Mouse (Mus musculus): ENCODE data around the gene Cdh6. TPM values are rescaled to one million over a fixed set of nuclear protein-coding genes. Genes with fewer than 3 reads are reported as not detected.
A peak's percentile ranks its signal among the peaks of the same experiment; 100 is the strongest.

Gene Cdh6
- polyA plus RNA-seq, 2 experiments: 0.01 to 0.04 TPM

DNA sequence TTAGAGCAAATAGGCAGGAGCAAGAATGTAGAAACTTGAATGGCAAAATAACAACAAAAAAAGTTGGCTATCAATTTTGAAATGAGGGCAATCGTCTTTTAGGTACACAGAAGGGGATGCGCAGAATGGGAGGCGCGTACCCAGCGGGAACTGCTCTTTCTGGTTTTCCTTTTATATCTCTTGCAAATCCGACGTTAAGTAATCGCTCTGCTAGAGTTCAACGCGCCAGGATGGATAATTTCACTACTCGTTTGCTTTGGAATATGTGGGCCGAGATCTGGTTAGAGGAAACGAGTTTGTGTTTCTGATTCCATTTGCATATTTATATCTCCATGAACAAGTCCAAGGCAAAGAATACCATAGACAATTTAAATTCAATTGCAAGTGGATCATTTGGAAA, 81.4 kb downstream of the Cdh6 start:
- ATAC-seq (ENCODE audit: insufficient read depth): no peak
- Histone ChIP-seq H3K9ac (replicated peaks) (no peak overlapping the region), H3K9me3 (ENCODE audit: control insufficient read depth, low read length) (no peaks in the 10 kb centered on the region), H3K27ac (no peak overlapping the region), H3K4me1 (replicated peaks; ENCODE audit: control insufficient read depth in 2 of 2, insufficient read depth in 2 of 2, low read length in 1 of 2) (no peaks in the 10 kb centered on the region), H3K4me3 (ENCODE audit: insufficient read depth in 1 of 2, low read depth in 2 of 2, low read length in 2 of 2) (no peak overlapping the region), H3K36me3 (replicated peaks; ENCODE audit: control insufficient read depth, insufficient read depth, low read depth) (no peaks in the 10 kb centered on the region), H3K4me2 (ENCODE audit: low read depth) (no peak overlapping the region), H3K27me3 (ENCODE audit: control insufficient read depth, insufficient read depth, low read length) (no peaks in the 10 kb centered on the region)
- DNase-seq (ENCODE audit: low read depth in 3 of 3, low spot score in 3 of 3): no peak
- TF ChIP-seq EP300 (IDR thresholded peaks at IDR 0.05; ENCODE audit: low read depth): no peak
- TF ChIP-seq CTCF (IDR thresholded peaks at IDR 0.05; ENCODE audit: low read depth): no peak
- WGBS (ENCODE audit: insufficient replicate concordance): 76% methylated on average over 13 of the region's 13 CpGs

DNA sequence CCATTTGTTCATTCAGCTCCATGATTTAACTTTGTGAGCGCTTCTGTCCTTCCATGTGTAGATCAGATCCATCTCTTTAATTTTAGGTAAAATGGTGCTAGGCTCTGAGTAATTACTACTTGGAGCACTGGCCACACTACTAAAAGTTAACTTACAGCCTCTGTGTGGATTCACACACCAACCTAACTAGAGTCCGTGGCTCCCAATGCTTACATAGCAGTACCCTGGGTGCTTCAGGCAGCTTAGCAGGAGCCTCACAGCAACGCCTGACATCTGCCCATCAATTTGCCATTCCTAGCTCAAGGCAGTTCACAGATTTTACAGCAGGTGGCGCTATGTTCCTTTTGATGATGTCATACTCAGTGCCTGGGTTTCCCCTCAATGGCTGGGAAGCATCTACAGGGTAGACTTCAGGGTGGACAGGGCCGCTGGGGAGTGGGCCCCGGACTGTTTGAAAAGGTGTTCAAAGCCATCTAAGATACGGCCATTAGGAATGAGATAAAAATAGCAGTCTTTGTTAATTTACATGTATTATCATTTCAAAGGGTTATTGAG, 84.9 kb downstream of the Cdh6 start:
- Histone ChIP-seq H3K4me3 (ENCODE audit: insufficient read depth in 1 of 2, low read depth in 2 of 2, low read length in 2 of 2) (no peak overlapping the region), H3K9me3 (ENCODE audit: control insufficient read depth, low read length) (no peaks in the 10 kb centered on the region), H3K27ac (no peak overlapping the region), H3K4me1 (replicated peaks; ENCODE audit: control insufficient read depth in 2 of 2, insufficient read depth in 2 of 2, low read length in 1 of 2) (no peaks in the 10 kb centered on the region), H3K36me3 (replicated peaks; ENCODE audit: control insufficient read depth, insufficient read depth, low read depth) (no peaks in the 10 kb centered on the region), H3K27me3 (ENCODE audit: control insufficient read depth, insufficient read depth, low read length) (no peaks in the 10 kb centered on the region), H3K9ac (replicated peaks) (no peak overlapping the region), H3K4me2 (ENCODE audit: low read depth) (no peak overlapping the region)
- DNase-seq (ENCODE audit: low read depth in 3 of 3, low spot score in 3 of 3): peak in 1 of 3 experiments; percentile 9
- 38% methylated on average over 7 of the region's 7 CpGs for WGBS (ENCODE audit: insufficient replicate concordance)
- ATAC-seq (ENCODE audit: insufficient read depth): no peak
- TF ChIP-seq CTCF (IDR thresholded peaks at IDR 0.05; ENCODE audit: low read depth) (peak; percentile 77), EP300 (IDR thresholded peaks at IDR 0.05; ENCODE audit: low read depth) (no peak)

DNA sequence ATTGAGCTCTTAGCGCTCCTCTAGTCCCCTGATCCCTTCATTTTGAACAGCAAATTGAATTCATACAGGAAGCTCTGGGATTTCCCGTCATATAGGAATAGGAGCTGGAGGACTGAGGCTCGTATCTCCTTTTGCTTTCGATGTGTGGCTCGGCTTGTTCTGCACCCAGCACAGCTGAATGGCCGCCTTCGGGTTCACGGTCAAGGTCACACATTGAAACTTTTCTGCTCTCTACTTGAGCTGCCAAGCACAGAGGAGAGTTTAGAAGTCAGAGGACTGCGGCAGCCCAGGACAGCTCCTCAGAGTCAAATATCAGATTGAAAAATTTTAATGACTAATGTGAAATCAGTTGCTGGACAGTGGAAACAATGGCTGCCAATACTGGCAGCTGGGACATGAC, 88.7 kb downstream of the Cdh6 start:
- H3K27me3 ChIP-seq (ENCODE audit: control insufficient read depth, insufficient read depth, low read length): no peaks in the 10 kb centered on the region
- no peaks in the 10 kb centered on the region for H3K9me3 ChIP-seq (ENCODE audit: control insufficient read depth, low read length)
- WGBS (ENCODE audit: insufficient replicate concordance): 73% methylated on average over 9 of the region's 9 CpGs
- no peaks in the 10 kb centered on the region for H3K4me1 ChIP-seq (replicated peaks; ENCODE audit: control insufficient read depth in 2 of 2, insufficient read depth in 2 of 2, low read length in 1 of 2)
- no peak for DNase-seq (ENCODE audit: low read depth in 3 of 3, low spot score in 3 of 3)
- TF ChIP-seq CTCF (IDR thresholded peaks at IDR 0.05; ENCODE audit: low read depth) (no peak), EP300 (IDR thresholded peaks at IDR 0.05; ENCODE audit: low read depth) (no peak)
- ATAC-seq (ENCODE audit: insufficient read depth): no peak
- H3K9ac ChIP-seq (replicated peaks): no peak overlapping the region
- no peak overlapping the region for H3K4me2 ChIP-seq (ENCODE audit: low read depth)
- no peaks in the 10 kb centered on the region for H3K36me3 ChIP-seq (replicated peaks; ENCODE audit: control insufficient read depth, insufficient read depth, low read depth)
- no peak overlapping the region for H3K27ac ChIP-seq
- no peak overlapping the region for H3K4me3 ChIP-seq (ENCODE audit: insufficient read depth in 1 of 2, low read depth in 2 of 2, low read length in 2 of 2)

DNA sequence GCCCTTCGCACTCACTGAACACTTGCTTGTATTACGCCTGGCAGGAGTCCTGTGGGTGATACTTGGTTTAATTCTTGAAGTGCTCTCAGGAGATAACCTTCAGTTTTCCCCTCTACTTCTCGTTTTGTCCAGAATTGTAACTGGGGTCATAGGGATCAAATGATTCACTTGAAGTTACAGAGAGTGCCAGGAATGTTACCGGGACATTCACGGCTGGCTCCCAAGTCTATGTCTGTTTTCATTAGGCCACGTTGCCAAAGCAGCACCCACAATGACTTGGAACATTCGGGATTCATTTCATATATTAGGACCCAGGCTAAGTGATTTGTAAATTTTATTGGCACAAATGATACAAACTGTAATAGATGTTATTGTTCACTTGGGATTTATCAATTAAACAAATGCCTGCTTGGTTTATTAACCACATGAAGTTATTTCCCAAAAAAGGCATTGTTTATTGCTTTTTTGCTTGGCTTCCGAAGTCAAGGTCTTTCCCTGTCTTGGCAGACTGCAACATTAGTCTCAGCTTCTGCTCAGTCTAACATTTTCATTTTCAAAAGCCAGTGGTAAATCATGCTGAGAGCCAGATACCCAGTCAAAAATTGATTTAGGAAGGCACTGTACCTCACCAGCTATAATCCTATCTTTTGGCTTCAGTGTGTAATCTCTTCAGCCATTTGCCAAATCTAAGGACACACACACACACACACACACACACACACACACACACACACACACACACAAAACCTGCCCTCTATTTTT, 96.4 kb downstream of the Cdh6 start:
- Histone ChIP-seq H3K27ac (no peak overlapping the region), H3K27me3 (ENCODE audit: control insufficient read depth, insufficient read depth, low read length) (no peaks in the 10 kb centered on the region), H3K4me3 (ENCODE audit: insufficient read depth in 1 of 2, low read depth in 2 of 2, low read length in 2 of 2) (no peak overlapping the region), H3K4me2 (ENCODE audit: low read depth) (no peak overlapping the region), H3K4me1 (replicated peaks; ENCODE audit: control insufficient read depth in 2 of 2, insufficient read depth in 2 of 2, low read length in 1 of 2) (no peaks in the 10 kb centered on the region), H3K36me3 (replicated peaks; ENCODE audit: control insufficient read depth, insufficient read depth, low read depth) (no peaks in the 10 kb centered on the region), H3K9me3 (ENCODE audit: control insufficient read depth, low read length) (no peaks in the 10 kb centered on the region), H3K9ac (replicated peaks) (no peak overlapping the region)
- no peak for DNase-seq (ENCODE audit: low read depth in 3 of 3, low spot score in 3 of 3)
- ATAC-seq (ENCODE audit: insufficient read depth): no peak
- 52% methylated on average over 8 of the region's 8 CpGs for WGBS (ENCODE audit: insufficient replicate concordance)
- TF ChIP-seq CTCF (IDR thresholded peaks at IDR 0.05; ENCODE audit: low read depth) (no peak), EP300 (IDR thresholded peaks at IDR 0.05; ENCODE audit: low read depth) (no peak)

DNA sequence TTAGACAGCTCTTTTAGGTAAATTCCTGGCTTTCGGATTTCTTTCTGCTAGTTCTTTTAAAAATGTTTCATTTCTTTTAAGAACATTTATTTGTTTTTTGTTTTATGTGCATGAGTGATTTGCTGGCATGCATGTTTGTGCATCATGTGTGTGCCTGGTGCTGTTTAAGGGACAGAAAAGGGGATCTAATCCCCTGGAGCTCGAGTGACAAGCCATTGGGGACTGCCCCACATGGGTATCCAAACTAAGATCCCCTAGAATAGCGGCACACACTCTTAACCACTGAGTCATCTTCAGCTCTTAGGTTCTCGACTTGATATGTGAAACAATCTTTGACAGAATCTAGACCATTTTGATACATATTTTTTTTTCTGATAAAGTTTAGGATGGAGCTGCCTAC, 99.4 kb downstream of the Cdh6 start:
- ATAC-seq (ENCODE audit: insufficient read depth) (no peak), DNase-seq (ENCODE audit: low read depth in 3 of 3, low spot score in 3 of 3) (no peak)
- no peak overlapping the region for H3K4me3 ChIP-seq (ENCODE audit: insufficient read depth in 1 of 2, low read depth in 2 of 2, low read length in 2 of 2)
- 45% methylated on average over 4 of the region's 4 CpGs for WGBS (ENCODE audit: insufficient replicate concordance)
- no peaks in the 10 kb centered on the region for H3K27me3 ChIP-seq (ENCODE audit: control insufficient read depth, insufficient read depth, low read length)
- no peak overlapping the region for H3K4me2 ChIP-seq (ENCODE audit: low read depth)
- TF ChIP-seq CTCF (IDR thresholded peaks at IDR 0.05; ENCODE audit: low read depth) (no peak), EP300 (IDR thresholded peaks at IDR 0.05; ENCODE audit: low read depth) (no peak)
- H3K9me3 ChIP-seq (ENCODE audit: control insufficient read depth, low read length): no peaks in the 10 kb centered on the region
- no peak overlapping the region for H3K9ac ChIP-seq (replicated peaks)
- H3K27ac ChIP-seq: no peak overlapping the region
- H3K4me1 ChIP-seq (replicated peaks; ENCODE audit: control insufficient read depth in 2 of 2, insufficient read depth in 2 of 2, low read length in 1 of 2): no peaks in the 10 kb centered on the region
- no peaks in the 10 kb centered on the region for H3K36me3 ChIP-seq (replicated peaks; ENCODE audit: control insufficient read depth, insufficient read depth, low read depth)
